Mouse (Mus musculus): ENCODE measurements at regions not wholly inside any gene's neighbourhood (a gene's known extent, or its start where the extent isn't known, plus 50 kb on each side); places are given as distances from the start of the nearest gene placed in this dataset.

GRCm38 (mm10) chr6:107968694-107969093 is 96.2 kb upstream of the Setmar start:
- Histone ChIP-seq H3K4me1 (ENCODE audit: control insufficient read depth, insufficient read depth, low read length) (no peaks in the 10 kb centered on the region), H3K9ac (replicated peaks; ENCODE audit: low read depth, low read length) (no peak overlapping the region), H3K9me3 (ENCODE audit: control insufficient read depth, low read length) (no peaks in the 10 kb centered on the region), H3K4me3 (ENCODE audit: low read depth, low read length) (no peak overlapping the region), H3K4me2 (ENCODE audit: low read depth, low read length) (no peak overlapping the region), H3K27ac (ENCODE audit: low read depth, low read length) (no peak overlapping the region), H3K36me3 (ENCODE audit: control insufficient read depth, insufficient read depth, low read length) (no peaks in the 10 kb centered on the region), H3K27me3 (ENCODE audit: control insufficient read depth, insufficient read depth, low read length) (no peaks in the 10 kb centered on the region)
- no peak for ATAC-seq (ENCODE audit: low read depth)
- WGBS, result 85% methylated on average over 2 of the region's 2 CpGs

DNA sequence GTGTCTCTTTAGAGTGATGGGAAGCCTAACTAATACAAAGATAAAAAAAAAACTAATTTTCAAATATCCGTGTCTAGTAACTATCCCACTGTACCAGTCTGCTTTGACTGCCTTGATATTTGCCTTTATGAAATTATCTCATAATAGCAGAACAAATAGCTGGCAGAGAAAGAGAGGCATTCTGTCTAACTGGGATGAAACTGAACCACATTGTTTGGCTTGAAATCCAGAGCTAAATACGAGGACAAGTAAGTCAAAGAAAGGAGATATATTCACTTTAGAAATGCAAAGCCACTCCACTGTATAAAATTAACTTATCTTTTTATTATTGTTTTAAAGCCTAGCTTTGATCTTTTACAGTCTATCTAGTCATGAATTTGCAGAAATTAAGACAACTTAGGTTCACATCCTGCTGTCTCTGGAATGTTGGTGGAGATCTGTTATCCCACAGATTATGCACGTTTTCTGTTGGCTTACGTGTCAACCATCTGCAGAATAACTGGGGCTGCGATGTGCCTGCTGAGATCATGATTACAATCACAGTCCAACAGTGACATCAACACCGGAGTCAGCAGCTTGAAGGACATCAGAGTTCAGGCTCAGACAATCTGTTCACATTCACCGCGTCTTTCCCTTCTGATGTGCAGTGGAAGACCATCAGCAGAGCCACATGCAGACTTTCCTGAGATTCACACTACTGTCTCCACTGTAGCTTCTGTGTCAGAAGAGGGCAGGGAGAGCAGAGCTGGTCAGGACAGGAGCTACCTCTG is 65.7 kb upstream of the Setmar start:
- H3K9ac ChIP-seq (replicated peaks; ENCODE audit: low read depth, low read length), result no peak overlapping the region
- no peaks in the 10 kb centered on the region for H3K36me3 ChIP-seq (ENCODE audit: control insufficient read depth, insufficient read depth, low read length)
- H3K4me3 ChIP-seq (ENCODE audit: low read depth, low read length), result no peak overlapping the region
- no peaks in the 10 kb centered on the region for H3K27me3 ChIP-seq (ENCODE audit: control insufficient read depth, insufficient read depth, low read length)
- no peaks in the 10 kb centered on the region for H3K9me3 ChIP-seq (ENCODE audit: control insufficient read depth, low read length)
- no peak overlapping the region for H3K4me2 ChIP-seq (ENCODE audit: low read depth, low read length)
- H3K4me1 ChIP-seq (ENCODE audit: control insufficient read depth, insufficient read depth, low read length), result no peaks in the 10 kb centered on the region
- no peak overlapping the region for H3K27ac ChIP-seq (ENCODE audit: low read depth, low read length)
- ATAC-seq (ENCODE audit: low read depth), result no peak
- 81% methylated on average over 8 of the region's 8 CpGs for WGBS

DNA sequence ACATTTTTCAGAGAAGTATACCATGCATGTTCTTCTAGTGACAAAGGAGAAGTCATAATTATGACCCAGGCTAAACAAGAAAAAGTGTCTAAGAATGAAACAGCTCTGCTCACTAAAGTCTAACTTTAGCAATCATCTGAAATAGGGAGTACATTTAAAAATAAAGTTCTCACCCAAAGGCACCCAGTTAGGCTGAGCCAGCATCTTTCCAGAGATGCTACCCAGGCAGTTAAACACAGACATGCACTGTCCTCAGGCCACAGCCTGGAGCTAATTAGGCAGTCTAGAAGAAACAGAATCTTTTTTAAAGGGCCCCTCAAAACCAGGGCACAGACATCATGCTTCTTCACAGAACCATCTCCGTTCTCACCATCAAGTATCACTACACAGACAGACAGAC is 61.6 kb upstream of the Setmar start:
- no peak overlapping the region for H3K4me2 ChIP-seq (ENCODE audit: low read depth, low read length)
- no peak overlapping the region for H3K27ac ChIP-seq (ENCODE audit: low read depth, low read length)
- H3K4me3 ChIP-seq (ENCODE audit: low read depth, low read length), result no peak overlapping the region
- no peaks in the 10 kb centered on the region for H3K36me3 ChIP-seq (ENCODE audit: control insufficient read depth, insufficient read depth, low read length)
- H3K9ac ChIP-seq (replicated peaks; ENCODE audit: low read depth, low read length), result no peak overlapping the region
- WGBS, result 79% methylated on average over 1 of the region's 1 CpGs
- H3K4me1 ChIP-seq (ENCODE audit: control insufficient read depth, insufficient read depth, low read length), result no peaks in the 10 kb centered on the region
- ATAC-seq (ENCODE audit: low read depth), result no peak
- no peaks in the 10 kb centered on the region for H3K9me3 ChIP-seq (ENCODE audit: control insufficient read depth, low read length)
- no peaks in the 10 kb centered on the region for H3K27me3 ChIP-seq (ENCODE audit: control insufficient read depth, insufficient read depth, low read length)

GRCm38 (mm10) chr6:108008323-108008722 is 56.5 kb upstream of the Setmar start:
- no peak for ATAC-seq (ENCODE audit: low read depth)
- Histone ChIP-seq H3K36me3 (ENCODE audit: control insufficient read depth, insufficient read depth, low read length) (no peaks in the 10 kb centered on the region), H3K4me3 (ENCODE audit: low read depth, low read length) (no peak overlapping the region), H3K4me2 (ENCODE audit: low read depth, low read length) (no peak overlapping the region), H3K27me3 (ENCODE audit: control insufficient read depth, insufficient read depth, low read length) (no peaks in the 10 kb centered on the region), H3K9ac (replicated peaks; ENCODE audit: low read depth, low read length) (no peak overlapping the region), H3K27ac (ENCODE audit: low read depth, low read length) (no peak overlapping the region), H3K4me1 (ENCODE audit: control insufficient read depth, insufficient read depth, low read length) (no peaks in the 10 kb centered on the region), H3K9me3 (ENCODE audit: control insufficient read depth, low read length) (no peaks in the 10 kb centered on the region)
- 35% methylated on average over 1 of the region's 1 CpGs for WGBS
